Mouse (Mus musculus) midbrain, postnatal 0 days (tissue): Measurements from ENCODE around the gene Lmx1b. TPM values are rescaled to one million over a fixed set of nuclear protein-coding genes. Genes with fewer than 3 reads are reported as not detected.

Experiments
- ATAC-seq: fragments of 200-750 bp; cut with Nextera tagmentation; 2 replicates; pipeline ENCODE4 v1.8.0; 2017; ENCODE audit warnings: moderate number of reproducible peaks, mild to moderate bottlenecking, moderate TSS enrichment, moderate library complexity; ENCODE audit not compliant: low FRiP score
- DNase-seq: peaks from one replicate; pipeline ENCODE4 v3.0.0-alpha.2; 2015; ENCODE audit warnings: low spot score
- H3K27ac ChIP-seq: fragments of 300-500 bp; sonication (generic); 2 replicates; pipeline ENCODE4 v1.5.1; 2014; ENCODE audit warnings: low read depth, mild to moderate bottlenecking, low read length, mixed read lengths
- H3K27me3 ChIP-seq: fragments of 300-500 bp; sonication (generic); 2 replicates; pipeline ENCODE4 v1.6.1; 2014; ENCODE audit warnings: low read length, control low read depth, mixed read lengths; ENCODE audit not compliant: insufficient read depth
- H3K36me3 ChIP-seq: fragments of 300-500 bp; sonication (generic); 2 replicates; pipeline ENCODE4 v1.6.1; 2014; ENCODE audit warnings: low read length, control low read depth, mixed read lengths; ENCODE audit not compliant: insufficient read depth
- H3K4me1 ChIP-seq: fragments of 300-500 bp; sonication (generic); 2 replicates; pipeline ENCODE4 v1.6.1; 2014; ENCODE audit warnings: mild to moderate bottlenecking, control low read depth, antibody characterized with exemption, low read length, mixed read lengths; ENCODE audit not compliant: insufficient read depth
- H3K4me2 ChIP-seq: fragments of 300-500 bp; sonication (generic); 2 replicates; pipeline ENCODE4 v1.6.1; 2014; ENCODE audit warnings: low read depth, mild to moderate bottlenecking, low read length, mixed read lengths; ENCODE audit not compliant: poor library complexity, severe bottlenecking
- H3K4me3 ChIP-seq: fragments of 300-500 bp; sonication (generic); 2 replicates; pipeline ENCODE4 v1.5.1; 2014; ENCODE audit warnings: low read depth, mild to moderate bottlenecking, low read length, moderate library complexity
- H3K9ac ChIP-seq: fragments of 300-500 bp; sonication (generic); replicated peaks from 2 replicates; pipeline ENCODE4 v1.6.1; 2014; ENCODE audit warnings: mild to moderate bottlenecking, low read length, moderate library complexity, mixed read lengths; ENCODE audit not compliant: poor library complexity, severe bottlenecking
- H3K9me3 ChIP-seq: fragments of 300-500 bp; sonication (generic); 2 replicates; pipeline ENCODE4 v1.6.1; 2016; ENCODE audit warnings: low read length, control low read depth
- CTCF ChIP-seq: IDR thresholded peaks from 2 replicates; pipeline ENCODE4 v1.5.1; 2016; ENCODE audit warnings: antibody characterized with exemption, mild to moderate bottlenecking
- WGBS: fragments of 180-500 bp; shearing (Covaris S2); extraction: QIAGEN DNeasy Blood & Tissue Kit; methylation state at CpG from one replicate; pipeline ENCODE4 v1.1.7; 2014; 5-methylcytosine and 5-hydroxymethylcytosine counted together
- polyA plus RNA-seq: library from polyadenylated mRNA; unstranded; fragments of >200 nt; fragmentation: Nextera tagmentation; extraction: Ambion mirVana; gene quantifications from 2 replicates; pipeline ENCODE4 v1.2.1, GENCODE M21; 2015
- total RNA-seq: library from RNA; depleted of rRNA; stranded (reverse); fragments of >200 nt; gene quantifications from 2 replicates; pipeline ENCODE4 v1.2.3, GENCODE M21; 2014

The Lmx1b gene
- total and polyA plus RNA-seq, 2 experiments from 2014 or later: 0.83 to 8.4 TPM

GRCm38 (mm10) chr2:33631708-33632343 is 8.5 kb downstream of the Lmx1b start:
- DNase-seq (no peak), ATAC-seq (no peak)
- no peak overlapping the region for H3K27ac ChIP-seq
- no peaks in the 10 kb centered on the region for H3K9me3 ChIP-seq
- H3K27me3 ChIP-seq: peaks cover 79% of the 10 kb centered on the region
- no peak overlapping the region for H3K9ac ChIP-seq
- 0 out of 2 replicates have a peak overlapping the region, but pooled peaks have one; percentile 9 for H3K4me2 ChIP-seq
- no peaks in the 10 kb centered on the region for H3K36me3 ChIP-seq
- under 1% methylated on average over 30 of the region's 31 CpGs for WGBS
- H3K4me1 ChIP-seq: no peaks in the 10 kb centered on the region
- TF ChIP-seq CTCF: no peak
- no peak overlapping the region for H3K4me3 ChIP-seq

GRCm38 (mm10) chr2:33631022-33631707 is 9.1 kb downstream of the Lmx1b start:
- Histone ChIP-seq H3K4me3 (no peak overlapping the region), H3K4me1 (no peaks in the 10 kb centered on the region), H3K9me3 (no peaks in the 10 kb centered on the region), H3K27ac (no peak overlapping the region), H3K4me2 (0 out of 2 replicates have a peak overlapping the region, but pooled peaks have one; percentile 9), H3K27me3 (peaks cover 82% of the 10 kb centered on the region), H3K9ac (no peak overlapping the region), H3K36me3 (no peaks in the 10 kb centered on the region)
- no peak for TF ChIP-seq CTCF
- DNase-seq: no peak
- WGBS: 1% methylated on average over 40 of the region's 40 CpGs
- ATAC-seq: no peak

- no peak overlapping the region for H3K4me3 ChIP-seq
- no peak for TF ChIP-seq CTCF
- H3K27ac ChIP-seq: no peak overlapping the region
- no peak overlapping the region for H3K4me2 ChIP-seq
- no peaks in the 10 kb centered on the region for H3K36me3 ChIP-seq
- H3K4me1 ChIP-seq: no peaks in the 10 kb centered on the region
- no peaks in the 10 kb centered on the region for H3K9me3 ChIP-seq
- DNase-seq (no peak), ATAC-seq (no peak)
- no peak overlapping the region for H3K9ac ChIP-seq
- WGBS: 1% methylated on average over 34 of the region's 34 CpGs
- H3K27me3 ChIP-seq: peaks cover 87% of the 10 kb centered on the region
These were observed 10.0 kb downstream of the Lmx1b start for GRCm38 (mm10) chr2:33630081-33631021.

GRCm38 (mm10) chr2:33629641-33630040 is 10.7 kb downstream of the Lmx1b start:
- DNase-seq (no peak), ATAC-seq (no peak)
- Histone ChIP-seq H3K4me1 (no peaks in the 10 kb centered on the region), H3K9me3 (no peaks in the 10 kb centered on the region), H3K4me3 (no peak overlapping the region), H3K4me2 (no peak overlapping the region), H3K27me3 (peaks cover 84% of the 10 kb centered on the region), H3K9ac (no peak overlapping the region), H3K36me3 (no peaks in the 10 kb centered on the region), H3K27ac (no peak overlapping the region)
- TF ChIP-seq CTCF: no peak
- 7% methylated on average over 6 of the region's 6 CpGs for WGBS

- no peaks in the 10 kb centered on the region for H3K4me1 ChIP-seq
- H3K4me2 ChIP-seq: no peak overlapping the region
- H3K27ac ChIP-seq: no peak overlapping the region
- no peak overlapping the region for H3K4me3 ChIP-seq
- WGBS: 2% methylated on average over 16 of the region's 16 CpGs
- peaks cover 79% of the 10 kb centered on the region for H3K27me3 ChIP-seq
- H3K9ac ChIP-seq: no peak overlapping the region
- DNase-seq (no peak), ATAC-seq (no peak)
- TF ChIP-seq CTCF: no peak
- no peaks in the 10 kb centered on the region for H3K9me3 ChIP-seq
- H3K36me3 ChIP-seq: no peaks in the 10 kb centered on the region
These were observed 11.5 kb downstream of the Lmx1b start for GRCm38 (mm10) chr2:33628791-33629190.
